Mouse (Mus musculus) CH12.LX (cell line): ENCODE measurements at regions not wholly inside any gene's neighbourhood (a gene's known extent, or its start where the extent isn't known, plus 50 kb on each side); places are given as distances from the start of the nearest gene placed in this dataset.

Source experiments
- DNase-seq: peaks from one replicate; pipeline ENCODE4 v3.0.0-alpha.2; 2013; ENCODE audit errors: extremely low read depth
- H3K27ac ChIP-seq: 2 replicates; pipeline ENCODE4 v1.5.1; 2012; ENCODE audit warnings: low read depth, mild to moderate bottlenecking, control low read depth, moderate library complexity; ENCODE audit not compliant: insufficient read depth
- H3K27me3 ChIP-seq: replicated peaks from 2 replicates; pipeline ENCODE3; 2012; ENCODE audit warnings: inconsistent platforms
- H3K36me3 ChIP-seq, 2 experiments: replicated peaks in 1 of 2; 2 replicates each; pipeline versions ENCODE3 to v1.6.1; 2012; ENCODE audit warnings: inconsistent platforms in 1 of 2, low read length in 1 of 2, mild to moderate bottlenecking in 1 of 2, mixed read lengths in 1 of 2, moderate library complexity in 1 of 2; ENCODE audit not compliant: control insufficient read depth in 1 of 2, insufficient read depth in 1 of 2
- H3K4me1 ChIP-seq, 2 experiments: 2 replicates each; pipeline ENCODE4 v1.6.1; 2012; ENCODE audit warnings: inconsistent platforms in 1 of 2, moderate library complexity in 1 of 2; ENCODE audit not compliant: insufficient read depth in 2 of 2, control insufficient read depth in 1 of 2
- H3K4me2 ChIP-seq: 2 replicates; pipeline ENCODE4 v1.6.1; 2012; ENCODE audit warnings: low read depth, mild to moderate bottlenecking, control low read depth; ENCODE audit not compliant: poor library complexity, insufficient read depth, severe bottlenecking
- H3K4me3 ChIP-seq, 3 experiments: fragments of 150-350 bp in 1 of 3; sonication (generic) in 1 of 3; replicated peaks in 1 of 3; 2 replicates each; pipeline versions ENCODE3 to v1.5.1; 2011 to 2012; ENCODE audit warnings: low read depth in 2 of 3, low read length in 2 of 3, mild to moderate bottlenecking in 2 of 3, moderate library complexity in 2 of 3, control low read depth in 1 of 3, improper control_type of control experiment in 1 of 3, inconsistent platforms in 1 of 3, mixed read lengths in 1 of 3; ENCODE audit not compliant: poor library complexity in 1 of 3
- H3K79me2 ChIP-seq: replicated peaks from 2 replicates; pipeline ENCODE4 v1.6.1; 2012; ENCODE audit warnings: mild to moderate bottlenecking, moderate library complexity; ENCODE audit not compliant: control insufficient read depth, poor library complexity, insufficient read depth, severe bottlenecking; ENCODE audit errors: extremely low read depth
- H3K9ac ChIP-seq: 2 replicates; pipeline ENCODE4 v1.6.1; 2012; ENCODE audit warnings: low read depth, mild to moderate bottlenecking, control low read depth, moderate library complexity; ENCODE audit not compliant: insufficient read depth
- H3K9me3 ChIP-seq: replicated peaks from 2 replicates; pipeline ENCODE3; 2012; ENCODE audit warnings: low read length, inconsistent platforms, mixed read lengths
- BHLHE40 ChIP-seq: IDR thresholded peaks from 2 replicates; pipeline ENCODE4 v1.6.1; 2011; ENCODE audit warnings: mild to moderate bottlenecking, low read depth, low read length, improper control_type of control experiment
- CHD1 ChIP-seq: IDR thresholded peaks from 2 replicates; pipeline ENCODE4 v1.6.1; 2012; ENCODE audit warnings: low read depth, low read length, improper control_type of control experiment, inconsistent platforms
- CHD2 ChIP-seq: IDR thresholded peaks from 2 replicates; pipeline ENCODE4 v1.6.1; 2011; ENCODE audit warnings: low read length, improper control_type of control experiment
- CTCF ChIP-seq, 2 experiments: IDR thresholded peaks in 1 of 2; conservative IDR thresholded peaks in 1 of 2; 2 replicates each; pipeline ENCODE4 v1.5.1; 2011 to 2012; ENCODE audit warnings: low read depth in 2 of 2, low read length in 2 of 2, improper control_type of control experiment in 1 of 2, inconsistent platforms in 1 of 2, mild to moderate bottlenecking in 1 of 2, moderate library complexity in 1 of 2
- E2F4 ChIP-seq: IDR thresholded peaks from 2 replicates; pipeline ENCODE4 v1.6.1; 2011; ENCODE audit warnings: low read depth, low read length, improper control_type of control experiment; ENCODE audit not compliant: insufficient replicate concordance
- ELF1 ChIP-seq: IDR thresholded peaks from 2 replicates; pipeline ENCODE4 v1.6.1; 2014; ENCODE audit warnings: low read depth, mild to moderate bottlenecking, inconsistent platforms, low read length, improper control_type of control experiment
- EP300 ChIP-seq: IDR thresholded peaks from 2 replicates; pipeline ENCODE4 v1.6.1; 2011; ENCODE audit warnings: low read length, improper control_type of control experiment
- ETS1 ChIP-seq: conservative IDR thresholded peaks from 2 replicates; pipeline ENCODE4 v1.6.1; 2012; ENCODE audit warnings: low read depth, mild to moderate bottlenecking, inconsistent platforms, low read length, improper control_type of control experiment, moderate library complexity
- GABPA ChIP-seq: IDR thresholded peaks from 2 replicates; pipeline ENCODE4 v1.6.1; 2012; ENCODE audit warnings: low read depth, low read length, improper control_type of control experiment, inconsistent platforms; ENCODE audit not compliant: insufficient replicate concordance
- HCFC1 ChIP-seq: IDR thresholded peaks from 2 replicates; pipeline ENCODE4 v1.6.1; 2012; ENCODE audit warnings: low read depth, mild to moderate bottlenecking, inconsistent platforms, low read length, improper control_type of control experiment
- IRF4 ChIP-seq: IDR thresholded peaks from 2 replicates; pipeline ENCODE4 v1.6.1; 2014; ENCODE audit warnings: low read depth, mild to moderate bottlenecking, inconsistent platforms, low read length, improper control_type of control experiment
- JUN ChIP-seq: IDR thresholded peaks from 2 replicates; pipeline ENCODE4 v1.6.1; 2011; ENCODE audit warnings: low read depth, mild to moderate bottlenecking, low read length, improper control_type of control experiment, moderate library complexity; ENCODE audit not compliant: insufficient read depth
- JUND ChIP-seq: conservative IDR thresholded peaks from 2 replicates; pipeline ENCODE4 v1.6.1; 2011; ENCODE audit warnings: low read depth, low read length, improper control_type of control experiment
- KAT2A ChIP-seq: IDR thresholded peaks from 2 replicates; pipeline ENCODE4 v1.6.1; 2012; ENCODE audit warnings: low read length, improper control_type of control experiment, inconsistent platforms; ENCODE audit not compliant: insufficient replicate concordance
- MAFK ChIP-seq: IDR thresholded peaks from 2 replicates; pipeline ENCODE4 v1.6.1; 2011; ENCODE audit warnings: low read length, improper control_type of control experiment; ENCODE audit not compliant: insufficient replicate concordance
- MAX ChIP-seq: IDR thresholded peaks from 2 replicates; pipeline ENCODE4 v1.6.1; 2011; ENCODE audit warnings: low read length, improper control_type of control experiment
- MAZ ChIP-seq: IDR thresholded peaks from 2 replicates; pipeline ENCODE4 v1.6.1; 2012; ENCODE audit warnings: low read depth, mild to moderate bottlenecking, inconsistent platforms, low read length, improper control_type of control experiment, moderate library complexity
- MEF2A ChIP-seq: IDR thresholded peaks from 2 replicates; pipeline ENCODE4 v1.6.1; 2014; ENCODE audit warnings: low read depth, mild to moderate bottlenecking, inconsistent platforms, low read length, improper control_type of control experiment, borderline replicate concordance
- MXI1 ChIP-seq: IDR thresholded peaks from 2 replicates; pipeline ENCODE4 v1.6.1; 2011; ENCODE audit warnings: mild to moderate bottlenecking, low read depth, low read length, improper control_type of control experiment
- MYC ChIP-seq: IDR thresholded peaks from 2 replicates; pipeline ENCODE4 v1.6.1; 2011; ENCODE audit warnings: low read depth, mild to moderate bottlenecking, improper control_type of control experiment, low read length
- NELFE ChIP-seq: IDR thresholded peaks from 2 replicates; pipeline ENCODE4 v1.6.1; 2011; ENCODE audit warnings: low read depth, low read length, improper control_type of control experiment
- NRF1 ChIP-seq: IDR thresholded peaks from 2 replicates; pipeline ENCODE4 v1.6.1; 2014; ENCODE audit warnings: low read depth, mild to moderate bottlenecking, inconsistent platforms, low read length, improper control_type of control experiment, moderate library complexity
- PAX5 ChIP-seq: IDR thresholded peaks from 2 replicates; pipeline ENCODE4 v1.6.1; 2012; ENCODE audit warnings: low read length, inconsistent platforms, mixed read lengths
- POLR2AphosphoS2 ChIP-seq: IDR thresholded peaks from 2 replicates; pipeline ENCODE4 v1.6.1; 2011; ENCODE audit warnings: low read depth, low read length, improper control_type of control experiment
- RAD21 ChIP-seq: IDR thresholded peaks from 2 replicates; pipeline ENCODE4 v1.6.1; 2011; ENCODE audit warnings: low read depth, mild to moderate bottlenecking, low read length, improper control_type of control experiment, moderate library complexity
- RCOR1 ChIP-seq: conservative IDR thresholded peaks from 2 replicates; pipeline ENCODE4 v1.6.1; 2012; ENCODE audit warnings: low read depth, mild to moderate bottlenecking, inconsistent platforms, low read length, improper control_type of control experiment
- SMC3 ChIP-seq: IDR thresholded peaks from 2 replicates; pipeline ENCODE4 v1.6.1; 2011; ENCODE audit warnings: low read depth, low read length, improper control_type of control experiment
- TBP ChIP-seq: conservative IDR thresholded peaks from 2 replicates; pipeline ENCODE4 v1.6.1; 2011; ENCODE audit warnings: low read depth, low read length, improper control_type of control experiment
- TCF12 ChIP-seq: IDR thresholded peaks from 2 replicates; pipeline ENCODE4 v1.6.1; 2014; ENCODE audit warnings: low read depth, mild to moderate bottlenecking, inconsistent platforms, low read length, improper control_type of control experiment
- UBTF ChIP-seq: IDR thresholded peaks from 2 replicates; pipeline ENCODE4 v1.6.1; 2012; ENCODE audit warnings: low read depth, mild to moderate bottlenecking, inconsistent platforms, low read length, improper control_type of control experiment, moderate library complexity
- USF1 ChIP-seq: IDR thresholded peaks from 2 replicates; pipeline ENCODE4 v1.6.1; 2014; ENCODE audit warnings: low read depth, mild to moderate bottlenecking, inconsistent platforms, low read length, improper control_type of control experiment
- USF2 ChIP-seq: conservative IDR thresholded peaks from 2 replicates; pipeline ENCODE4 v1.6.1; 2011; ENCODE audit warnings: low read depth, low read length, improper control_type of control experiment
- ZC3H11A ChIP-seq: IDR thresholded peaks from 2 replicates; pipeline ENCODE4 v1.6.1; 2012; ENCODE audit warnings: low read depth, mild to moderate bottlenecking, inconsistent platforms, low read length, improper control_type of control experiment
- ZKSCAN1 ChIP-seq: IDR thresholded peaks from 2 replicates; pipeline ENCODE4 v1.6.1; 2012; ENCODE audit warnings: low read depth, inconsistent platforms, low read length, improper control_type of control experiment, borderline replicate concordance
- ZMIZ1 ChIP-seq: IDR thresholded peaks from 2 replicates; pipeline ENCODE4 v1.6.1; 2012; ENCODE audit warnings: low read depth, mild to moderate bottlenecking, inconsistent platforms, low read length, improper control_type of control experiment
- ZNF384 ChIP-seq: IDR thresholded peaks from 2 replicates; pipeline ENCODE4 v1.6.1; 2012; ENCODE audit warnings: low read depth, low read length, improper control_type of control experiment, inconsistent platforms
- dilution Hi-C: fragments of 300-500 bp; cut with MboI; formaldehyde crosslinking; loops from 2 replicates; pipeline ENCODE4 v1.14.3; 2020; ENCODE audit warnings: low sequenced_read_pairs; ENCODE audit not compliant: extremely low pct_unique_long_range_greater_than_20kb, extremely low pct_ligation_motif_present
- in situ Hi-C: fragments of 300-500 bp; cut with MboI; formaldehyde crosslinking; loops from 3 replicates; pipeline ENCODE4 v1.14.3; 2019; ENCODE audit warnings: low sequenced_read_pairs, low pct_ligation_motif_present, low pct_unique_long_range_greater_than_20kb, mixed read lengths

DNA sequence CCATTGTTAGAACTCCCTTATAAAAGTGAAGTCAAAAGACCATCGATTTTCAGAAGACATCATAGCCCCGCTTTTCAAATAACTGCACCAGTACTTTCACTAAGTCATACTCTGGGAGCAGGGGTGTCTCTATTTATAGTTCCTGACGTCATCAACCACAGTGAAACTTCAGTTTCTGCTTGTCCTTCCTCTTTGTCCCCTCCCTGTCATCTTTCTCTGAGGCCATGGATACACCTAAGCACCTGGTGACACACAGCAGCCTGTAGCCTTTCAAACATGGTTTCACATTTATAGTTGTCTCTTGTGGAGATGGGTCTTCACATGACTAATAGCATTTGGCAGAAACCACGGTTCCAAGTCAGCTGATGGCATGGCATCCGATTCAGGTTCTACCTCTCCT lies 277.2 kb downstream of the 4933412E24Rik start (continued):
- TF ChIP-seq MAFK, result 0 out of 2 replicates have a peak, but pooled peaks have one; percentile 49
- 0 out of 2 replicates have a peak, but pooled peaks have one; percentile 25 for TF ChIP-seq RCOR1
- peak; percentile 87 for TF ChIP-seq ETS1
- TF ChIP-seq ZMIZ1, result no peak
- peak; percentile 84 for TF ChIP-seq JUND
- no peak for TF ChIP-seq ZNF384
- TF ChIP-seq, all 38 proteins: peak for 12

DNA sequence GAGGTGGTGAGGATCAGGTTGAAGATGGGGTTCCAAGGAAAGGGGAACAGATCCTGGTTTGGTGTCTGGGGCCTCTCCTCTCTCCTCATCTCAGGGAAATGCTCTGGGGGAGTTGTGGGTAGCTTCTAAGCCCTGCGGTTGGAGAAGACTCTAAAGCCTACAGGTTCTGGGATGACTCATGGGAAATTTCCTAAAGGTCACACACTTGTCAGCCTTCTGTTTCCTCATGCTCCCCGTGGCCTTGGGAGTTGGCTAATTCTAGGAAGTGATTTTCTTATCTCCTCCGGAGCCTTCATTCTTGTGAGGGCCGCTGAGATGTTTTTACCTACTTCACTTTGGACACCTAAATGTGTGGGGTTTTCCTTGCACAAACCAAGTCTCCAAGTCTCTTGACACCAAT lies 279.2 kb downstream of the 4933412E24Rik start:
- Histone ChIP-seq H3K4me3 (no peak overlapping the region), H3K27ac (no peak overlapping the region), H3K9me3 (peaks cover 6% of the 10 kb centered on the region), H3K4me1 (peaks cover 19 to 40% of the 10 kb centered on the region in 2 experiments), H3K79me2 (no peaks in the 10 kb centered on the region), H3K4me2 (0 out of 2 replicates have a peak overlapping the region, but pooled peaks have one; percentile 1), H3K27me3 (no peaks in the 10 kb centered on the region), H3K36me3 (no peaks in the 10 kb centered on the region), H3K9ac (no peak overlapping the region)
- dilution Hi-C loops (no loop called here), in situ Hi-C loops (no loop called here)
- peak; percentile 55 for DNase-seq
- TF ChIP-seq ZNF384 (no peak), NELFE (no peak), MAFK (0 out of 2 replicates have a peak, but pooled peaks have one; percentile 32), KAT2A (no peak), USF2 (no peak), EP300 (peak; percentile 92), CHD2 (peak; percentile 28; the same call in 1 of the 2 replicates), SMC3 (no peak), ETS1 (peak; percentile 69), MYC (peak; percentile 37; the same call in 1 of the 2 replicates), JUND (peak; percentile 60; the same call in 1 of the 2 replicates), UBTF (no peak), MAX (peak; percentile 45), PAX5 (no peak), MAZ (no peak), GABPA (no peak), BHLHE40 (peak; percentile 83), MEF2A (no peak), ZC3H11A (no peak), HCFC1 (no peak), MXI1 (peak; percentile 24; the same call in 1 of the 2 replicates), E2F4 (no peak), IRF4 (peak; percentile 49; the same call in 1 of the 2 replicates), CHD1 (no peak), TBP (no peak), RAD21 (no peak), NRF1 (no peak), RCOR1 (peak; percentile 71; the same call in 1 of the 2 replicates), ZMIZ1 (no peak), POLR2AphosphoS2 (no peak), CTCF (conservative IDR thresholded peaks at IDR 0.05 in 1 of 2, IDR thresholded peaks at IDR 0.05 in 1 of 2; ENCODE audit: low read depth in 2 of 2, low read length in 2 of 2) (no peak), ZKSCAN1 (no peak), TCF12 (0 out of 2 replicates have a peak, but pooled peaks have one; percentile 20), USF1 (no peak), JUN (0 out of 2 replicates have a peak, but pooled peaks have one; percentile 35), ELF1 (no peak)
